Mouse (Mus musculus) embryo, embryonic 11.5 days (tissue): Measurements from ENCODE around the gene Wnt5b.
"Not testable (repeated sequence)": the region's sequence is repeated elsewhere in the genome, so short reads cannot be mapped to it uniquely, and the experiment has no call there.

Experiments used
- DNase-seq: peaks from one replicate; pipeline ENCODE4 v3.0.0-alpha.2; 2012; ENCODE audit warnings: low read depth, low spot score

Gene Wnt5b

DNA sequence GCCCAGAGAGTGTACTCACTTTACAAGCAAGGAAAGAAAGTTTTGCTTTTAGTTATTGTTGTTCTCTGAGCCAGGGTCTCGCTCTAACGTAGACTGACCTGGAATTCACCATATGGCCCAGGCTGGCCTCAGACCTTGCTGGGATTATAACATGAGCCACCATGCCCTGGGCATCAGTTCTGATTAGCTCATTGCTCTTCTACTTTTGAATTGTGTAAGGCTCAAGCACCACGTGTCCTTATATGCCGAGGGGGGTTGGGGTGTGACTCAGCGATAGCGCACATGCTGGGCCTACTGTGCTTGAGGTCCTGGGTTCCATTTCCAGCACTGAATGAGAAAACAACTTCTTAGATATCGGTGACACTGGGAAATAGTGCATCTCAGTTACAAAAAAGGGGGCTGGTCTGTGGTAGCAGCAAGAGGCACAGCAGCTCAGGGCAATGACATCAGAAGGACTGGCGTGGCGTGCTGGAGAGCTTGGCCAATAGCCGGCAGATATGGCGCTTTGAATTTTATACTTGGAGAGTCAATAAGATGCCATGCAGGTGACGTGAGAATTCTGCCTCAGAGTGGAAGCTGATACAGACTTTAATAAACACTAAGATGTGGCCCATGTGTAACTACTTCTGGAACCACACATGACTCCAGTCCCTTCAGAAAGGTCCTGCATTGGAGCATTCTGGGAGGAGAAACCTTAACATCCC lies 57.6 kb downstream of the Wnt5b start:
- no peak for DNase-seq

DNA sequence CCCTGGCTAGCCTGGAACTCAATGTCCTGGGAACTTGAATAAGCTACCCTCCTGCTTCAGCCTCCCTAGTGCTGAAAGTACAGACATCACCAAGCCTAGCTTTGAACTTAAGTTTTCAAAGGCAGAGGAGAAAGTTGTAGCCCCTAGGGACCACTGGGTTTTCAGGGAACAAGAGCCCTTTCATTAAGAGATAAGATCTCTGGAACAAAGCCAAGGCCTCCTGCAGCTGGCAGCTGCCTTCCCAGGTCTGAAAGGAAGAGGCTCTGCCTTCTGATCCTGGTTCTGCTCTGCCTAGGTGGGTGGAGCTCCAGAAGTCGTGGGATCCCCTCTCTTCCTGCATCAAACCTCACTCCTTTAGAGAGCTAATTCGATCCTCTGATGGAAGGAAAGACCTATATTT lies 58.7 kb downstream of the Wnt5b start:
- DNase-seq, result no peak

DNA sequence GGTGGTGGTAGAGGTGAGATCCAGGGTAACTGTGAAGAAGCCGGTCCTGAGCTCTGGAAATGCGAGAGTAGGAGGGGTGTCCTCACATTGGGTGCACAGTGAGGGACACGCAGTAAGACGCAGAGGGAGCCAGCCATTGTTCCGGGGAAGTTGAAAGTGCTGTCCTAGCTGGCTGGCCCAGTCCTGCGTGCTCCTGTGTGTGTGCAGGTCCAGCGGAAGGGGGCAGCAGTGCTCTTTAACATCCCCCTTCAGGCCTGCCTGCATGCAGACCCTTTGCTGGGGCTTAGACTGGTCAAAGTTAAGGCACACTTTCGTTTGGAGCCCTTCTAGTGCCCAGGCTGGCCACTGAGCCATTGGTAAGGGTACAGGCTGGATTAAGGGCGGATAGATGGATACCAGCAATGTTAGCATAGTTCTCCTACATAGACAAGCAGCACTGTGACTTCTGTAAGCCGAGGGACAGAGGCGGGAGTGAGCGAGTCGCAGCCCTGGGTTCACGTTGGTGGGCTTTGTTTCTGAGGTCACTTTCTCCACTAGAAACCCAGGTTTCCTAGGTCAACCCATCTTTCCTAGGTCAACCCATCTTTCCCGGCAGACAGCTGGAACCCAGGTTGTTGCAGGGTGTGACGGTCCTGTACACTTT lies 61.1 kb downstream of the Wnt5b start:
- peak; percentile 51 for DNase-seq

DNA sequence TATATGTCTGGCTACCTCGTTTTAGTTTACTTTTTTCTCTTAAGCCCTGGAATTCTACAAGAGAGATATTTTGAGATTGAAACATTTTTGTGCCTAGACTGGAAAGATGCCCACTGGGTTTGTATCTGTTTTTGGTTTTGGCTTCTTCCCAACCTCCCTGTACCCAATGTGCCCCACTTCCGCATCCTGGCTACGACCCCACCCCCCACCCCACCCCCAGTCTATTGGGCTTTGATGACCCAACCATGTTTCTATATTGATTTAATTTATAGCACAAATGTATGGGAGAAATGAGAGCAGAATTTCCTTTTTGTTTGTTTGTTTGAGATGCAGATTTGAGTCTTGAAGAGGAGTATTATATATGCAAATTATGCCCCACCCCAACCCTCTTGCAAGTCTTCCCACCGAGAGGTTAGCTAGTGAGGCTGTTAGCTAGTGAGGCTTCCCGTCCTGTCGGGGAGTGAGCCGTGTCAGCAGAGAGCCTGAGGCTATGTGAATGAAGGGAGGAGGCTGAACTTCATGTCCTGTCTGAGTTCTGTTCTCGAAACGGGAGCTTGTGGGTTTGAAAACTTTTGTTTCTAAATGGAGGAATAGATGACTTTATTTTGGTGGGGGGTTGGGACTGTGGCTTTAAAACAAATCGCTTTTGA lies 62.3 kb downstream of the Wnt5b start:
- DNase-seq, result not testable (repeated sequence)

DNA sequence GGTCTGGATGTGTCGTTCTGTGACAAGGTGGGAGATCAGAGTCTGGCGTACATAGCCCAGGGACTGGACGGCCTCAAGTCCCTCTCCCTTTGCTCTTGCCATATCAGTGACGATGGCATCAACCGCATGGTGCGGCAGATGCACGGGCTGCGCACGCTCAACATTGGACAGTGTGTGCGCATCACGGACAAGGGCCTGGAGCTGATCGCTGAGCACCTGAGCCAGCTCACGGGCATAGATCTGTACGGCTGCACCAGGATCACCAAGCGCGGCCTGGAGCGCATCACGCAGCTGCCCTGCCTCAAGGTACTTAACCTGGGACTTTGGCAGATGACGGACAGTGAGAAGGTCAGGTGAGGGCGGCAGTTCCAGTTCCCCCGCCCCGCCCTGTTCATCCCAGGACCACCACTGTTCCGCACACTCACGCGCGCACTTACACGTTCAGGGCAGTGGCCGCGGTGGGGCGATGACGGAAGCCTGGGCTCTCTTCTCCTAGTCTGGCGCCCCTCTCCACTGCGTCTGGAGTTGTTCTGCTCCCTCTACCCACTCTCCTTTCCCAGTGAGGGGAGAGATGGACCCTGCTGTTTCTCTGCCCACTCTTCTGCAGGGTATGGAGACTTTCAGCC lies 63.3 kb downstream of the Wnt5b start:
- DNase-seq, result no peak

DNA sequence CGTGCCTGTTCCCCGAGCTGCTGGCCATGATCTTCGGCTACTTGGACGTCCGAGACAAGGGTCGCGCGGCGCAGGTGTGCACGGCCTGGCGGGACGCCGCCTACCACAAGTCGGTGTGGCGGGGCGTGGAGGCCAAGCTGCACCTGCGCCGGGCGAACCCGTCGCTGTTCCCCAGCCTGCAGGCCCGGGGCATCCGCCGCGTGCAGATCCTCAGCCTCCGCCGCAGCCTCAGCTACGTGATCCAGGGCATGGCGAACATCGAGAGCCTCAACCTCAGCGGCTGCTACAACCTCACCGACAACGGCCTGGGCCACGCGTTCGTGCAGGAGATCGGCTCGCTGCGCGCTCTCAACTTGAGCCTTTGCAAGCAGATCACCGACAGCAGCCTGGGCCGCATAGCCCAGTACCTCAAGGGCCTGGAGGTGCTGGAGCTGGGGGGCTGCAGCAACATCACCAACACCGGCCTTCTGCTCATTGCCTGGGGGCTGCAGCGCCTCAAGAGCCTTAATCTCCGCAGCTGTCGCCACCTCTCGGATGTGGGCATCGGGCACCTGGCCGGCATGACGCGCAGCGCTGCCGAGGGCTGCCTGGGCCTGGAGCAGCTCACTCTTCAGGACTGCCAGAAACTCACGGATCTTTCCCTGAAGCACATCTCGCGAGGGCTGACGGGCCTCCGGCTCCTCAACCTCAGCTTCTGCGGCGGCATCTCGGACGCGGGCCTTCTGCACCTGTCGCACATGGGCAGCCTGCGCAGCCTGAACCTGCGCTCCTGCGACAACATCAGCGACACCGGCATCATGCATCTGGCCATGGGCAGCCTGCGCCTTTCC lies 64.1 kb downstream of the Wnt5b start:
- no peak for DNase-seq

DNA sequence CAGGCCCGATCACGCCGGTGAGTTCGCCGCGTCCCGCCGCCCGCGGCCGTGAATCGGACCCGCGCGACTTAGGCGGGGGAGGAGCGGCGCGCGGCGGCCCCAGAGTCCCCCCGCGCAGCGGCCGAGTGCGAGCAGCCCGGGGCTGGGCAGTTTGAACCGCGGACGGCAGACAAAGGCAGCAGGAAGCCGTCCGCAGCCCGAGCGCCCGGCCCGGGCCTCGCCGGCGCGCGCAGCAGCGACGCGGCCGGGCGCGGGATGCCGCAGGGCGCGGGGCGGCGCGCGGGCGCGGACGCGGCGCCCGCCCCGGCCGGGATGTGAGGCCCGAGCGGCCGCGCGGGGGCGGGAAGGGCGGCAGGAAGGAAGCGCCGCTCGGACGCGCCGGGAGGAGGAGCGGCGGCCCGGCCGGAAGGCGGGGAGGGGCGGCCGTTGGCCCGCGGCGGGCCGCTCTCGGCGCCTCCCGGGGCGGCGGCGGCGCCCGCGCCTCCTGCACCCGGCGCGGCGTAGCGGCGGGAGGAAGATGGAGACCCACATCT lies 64.7 kb downstream of the Wnt5b start, which contains the start of gene Fbxl14:
Gene Fbxl14, plus strand, starts transcription at position 326 of the 533 bp plus-strand sequence.
- DNase-seq, result no peak

DNA sequence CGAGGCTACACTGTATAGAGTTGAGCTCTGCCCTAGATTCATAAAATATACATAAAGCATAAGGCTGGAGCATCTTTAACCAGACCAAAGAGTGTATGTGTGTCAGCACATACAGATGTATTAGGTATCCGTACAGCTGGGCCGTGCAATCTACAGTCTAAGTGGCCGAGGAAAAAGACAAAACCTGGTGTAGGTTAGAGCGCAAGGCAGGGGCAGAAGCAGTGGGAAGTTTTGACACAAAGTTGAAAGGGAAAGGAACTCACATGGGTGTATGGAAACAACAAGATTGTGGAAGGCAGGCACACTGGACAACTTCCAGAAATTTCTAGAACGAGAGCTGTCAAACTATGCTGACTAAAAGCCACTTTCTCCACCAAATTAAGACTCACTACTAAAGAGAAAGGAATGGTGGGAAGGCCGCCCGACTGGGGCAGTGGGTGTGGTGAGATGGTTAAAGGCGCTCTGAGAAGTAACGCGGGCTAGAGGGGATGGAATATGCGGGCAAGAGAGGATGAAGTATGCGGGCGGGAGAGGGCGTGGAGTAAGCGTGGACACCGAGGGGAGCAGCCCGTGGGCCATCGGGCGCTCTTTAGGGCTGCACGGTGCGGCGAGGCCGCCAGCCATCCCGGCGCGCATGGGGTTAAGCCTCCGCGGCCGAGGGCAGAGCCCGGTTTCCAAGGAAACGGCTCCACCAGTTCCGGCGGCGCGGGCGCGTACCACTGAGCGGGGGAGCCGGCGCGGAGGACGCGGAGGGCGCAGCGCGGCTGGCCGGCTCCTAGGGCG lies 65.4 kb downstream of the Wnt5b start:
- peak; percentile 84 for DNase-seq

DNA sequence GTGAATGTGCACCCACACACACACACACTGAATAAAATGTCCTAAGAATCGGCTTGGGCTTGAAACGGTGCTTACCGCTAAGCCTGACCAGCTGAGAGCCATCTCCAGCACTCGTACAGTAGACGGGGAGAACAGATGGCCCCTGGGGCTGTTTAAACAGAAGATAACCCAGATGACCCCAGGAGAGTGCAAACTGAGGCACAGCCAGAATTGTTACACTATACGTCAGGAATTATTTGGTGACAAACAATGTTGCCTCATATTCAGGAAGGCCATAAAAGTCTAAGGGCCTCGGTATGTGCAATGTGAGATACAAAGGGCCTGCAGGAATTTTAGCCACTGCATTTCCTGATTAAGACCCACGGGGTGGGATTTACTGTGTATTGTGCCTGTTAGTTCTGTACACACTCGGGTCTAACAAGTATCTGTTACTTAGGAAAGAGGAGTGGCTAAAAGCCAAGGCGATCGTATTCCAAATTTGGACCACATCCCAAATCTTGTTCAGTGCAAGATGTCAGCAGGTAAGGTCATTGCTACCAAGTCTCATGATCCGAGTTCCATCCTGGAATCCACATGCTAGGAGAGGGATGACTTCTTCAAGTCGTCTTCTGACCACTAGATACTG lies 66.3 kb downstream of the Wnt5b start:
- no peak for DNase-seq

DNA sequence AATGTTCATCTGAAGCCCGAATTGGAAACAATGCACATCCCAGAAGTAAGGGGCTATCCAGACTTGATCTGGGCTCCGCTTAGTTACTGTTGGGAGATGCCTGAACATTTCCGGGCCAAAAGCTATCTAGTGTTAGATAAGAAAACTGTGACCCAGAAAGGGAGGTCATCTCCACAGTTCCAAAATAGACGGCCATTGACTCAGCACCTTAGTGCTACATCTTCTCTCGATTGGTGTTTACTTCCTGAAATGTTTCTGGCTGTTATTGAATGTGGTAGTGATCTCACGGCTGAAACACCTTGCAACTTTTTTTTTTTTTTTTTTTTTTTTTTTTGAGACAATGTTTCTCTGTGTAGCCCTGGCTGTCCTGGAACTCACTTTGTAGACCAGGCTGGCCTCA lies 68.2 kb downstream of the Wnt5b start:
- DNase-seq, result no peak

DNA sequence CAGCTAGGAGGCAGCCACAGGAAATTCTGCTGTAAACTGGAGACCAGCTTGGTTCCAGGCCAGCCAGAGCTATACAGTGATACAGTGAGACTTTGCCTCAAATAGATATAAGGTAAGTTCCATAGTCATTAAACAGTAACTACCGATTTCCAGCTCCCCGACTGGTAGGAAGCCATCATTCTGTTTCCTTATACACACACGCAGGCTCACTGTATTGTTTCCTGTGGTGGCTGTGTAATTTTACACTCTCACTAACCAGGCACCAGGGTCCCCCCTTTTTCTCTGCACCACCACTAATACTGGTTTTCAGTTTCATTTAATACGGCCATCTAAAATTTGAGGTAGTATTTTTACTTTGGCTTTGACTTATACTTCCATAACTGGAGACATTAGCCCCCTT lies 70.2 kb downstream of the Wnt5b start:
- DNase-seq, result no peak

DNA sequence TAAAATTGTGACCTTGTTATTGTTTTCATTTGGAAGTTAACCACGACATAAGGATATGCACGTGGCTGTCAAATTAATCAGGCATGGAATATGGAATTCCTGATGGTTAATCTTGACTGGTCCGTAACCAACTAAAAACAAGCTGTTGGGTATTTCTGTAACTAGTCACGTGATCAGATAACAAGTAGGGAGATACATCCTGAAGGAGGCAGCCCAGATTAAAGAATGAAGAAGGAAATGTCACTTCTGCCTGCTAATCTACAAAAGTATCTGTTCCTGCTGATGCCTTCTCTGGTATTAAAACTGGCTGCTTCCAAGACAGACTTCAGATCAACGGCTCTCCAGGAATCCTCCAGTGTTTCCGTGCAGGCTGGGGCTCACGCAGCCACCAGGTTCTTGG lies 70.7 kb downstream of the Wnt5b start:
- no peak for DNase-seq

DNA sequence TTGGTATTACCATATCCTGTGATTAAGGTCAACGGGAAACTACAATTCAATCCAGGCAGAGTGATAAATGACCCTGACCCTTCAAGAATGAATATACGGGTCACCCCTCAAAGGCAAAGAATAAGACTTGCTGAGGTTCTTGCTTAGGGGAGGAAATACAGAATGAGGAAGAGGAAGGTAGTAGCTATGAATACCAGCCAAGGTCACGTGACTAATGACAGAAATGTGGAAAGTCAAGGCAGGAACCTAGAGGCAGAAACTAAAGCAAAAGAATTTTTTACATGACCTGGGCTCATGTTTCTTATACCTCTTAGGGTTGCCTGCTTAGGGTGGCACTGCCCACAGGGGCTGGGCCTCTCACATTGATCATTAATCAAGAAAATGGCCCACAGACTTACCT lies 71.4 kb downstream of the Wnt5b start:
- no peak for DNase-seq

DNA sequence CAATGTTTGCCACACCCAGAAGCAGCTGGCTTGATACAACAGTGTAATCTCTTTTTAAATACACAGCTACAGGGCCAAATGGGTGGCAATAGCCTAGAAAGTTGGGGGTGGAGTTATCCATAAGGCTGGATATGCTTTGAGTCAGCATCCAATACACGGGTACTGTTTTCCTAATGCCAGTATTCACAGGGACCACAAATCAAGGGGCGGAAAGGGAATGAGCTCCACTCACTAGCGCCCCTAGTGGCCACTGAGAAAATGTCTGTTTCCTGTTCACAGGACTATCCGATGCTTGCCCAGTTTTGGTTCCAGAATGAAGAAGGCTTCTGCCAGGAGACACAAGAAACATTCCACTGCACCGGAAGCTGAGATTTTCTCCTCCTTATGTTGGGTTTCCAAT lies 72.0 kb downstream of the Wnt5b start:
- DNase-seq, result no peak

DNA sequence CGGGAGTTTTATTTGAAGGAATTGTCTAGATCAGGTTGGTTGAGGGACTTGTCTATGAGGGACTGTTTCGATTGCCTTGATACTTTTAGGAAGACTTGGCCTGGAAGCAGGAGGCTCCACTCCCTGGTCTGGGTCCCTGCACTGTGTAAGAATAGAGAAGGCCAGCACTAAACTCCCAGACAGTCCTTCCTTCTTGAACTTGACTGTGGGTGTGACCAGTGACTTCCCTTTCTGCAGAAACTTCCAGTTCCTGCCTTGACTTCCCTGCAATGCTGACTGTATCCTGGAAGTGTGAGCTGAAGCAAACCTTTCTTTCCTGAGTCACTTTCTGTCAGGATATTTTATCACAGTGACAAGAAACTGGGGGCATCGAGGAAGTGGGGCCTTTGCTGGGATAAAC lies 73.4 kb downstream of the Wnt5b start:
- DNase-seq, result no peak

DNA sequence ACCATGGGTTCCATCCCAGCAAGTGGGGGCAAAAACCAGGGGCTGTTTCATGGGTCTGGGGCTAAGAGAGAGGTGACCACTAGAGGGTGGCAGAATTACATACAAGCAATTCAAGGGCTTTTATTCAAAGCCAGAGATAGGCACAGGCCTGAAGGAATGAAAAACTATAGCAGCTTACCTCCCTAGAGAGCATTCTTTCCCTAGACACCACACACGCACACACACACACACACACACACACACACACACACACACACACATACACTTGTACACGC lies 76.4 kb downstream of the Wnt5b start:
- DNase-seq, result no peak

DNA sequence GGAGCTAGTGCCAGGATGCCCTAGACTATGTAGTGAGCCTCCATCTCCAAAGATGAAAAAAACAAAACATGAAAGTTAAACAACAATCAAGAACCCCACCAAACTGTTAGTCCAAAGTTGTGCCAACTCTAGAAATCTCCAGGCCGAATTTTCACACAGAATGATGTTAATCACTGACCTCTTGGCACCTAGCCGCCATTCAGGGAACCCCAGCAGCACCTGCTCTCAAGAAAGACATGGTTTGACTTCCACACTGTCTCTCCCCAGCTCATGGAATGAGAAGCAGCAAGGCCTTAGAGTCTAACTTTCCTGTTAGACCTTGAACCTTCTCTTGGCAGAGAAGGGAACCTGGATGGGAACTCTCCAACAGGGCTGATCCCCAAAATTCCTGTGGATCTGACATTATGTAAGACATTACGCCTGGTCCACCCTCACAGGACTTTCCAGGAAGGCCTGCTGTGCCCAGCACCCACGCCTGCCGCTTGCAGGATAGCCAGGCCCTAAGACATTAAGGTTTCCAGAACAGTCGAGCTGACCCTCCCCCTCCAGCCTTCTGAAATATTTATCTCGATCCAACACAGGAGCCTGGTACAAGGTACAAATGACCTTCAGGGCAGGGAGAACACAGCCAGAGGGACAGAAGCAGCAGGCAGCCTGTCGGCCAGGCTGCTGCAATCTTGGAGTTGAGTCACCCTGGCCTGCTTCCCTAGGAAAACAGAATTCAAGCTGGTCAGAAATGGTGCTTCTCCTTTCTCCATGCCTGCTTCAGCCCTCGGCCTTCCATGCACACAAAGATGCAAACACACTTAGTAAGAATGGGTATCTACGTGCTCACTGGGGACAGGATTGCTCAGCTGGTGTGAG lies 77.0 kb downstream of the Wnt5b start:
- DNase-seq, result no peak

DNA sequence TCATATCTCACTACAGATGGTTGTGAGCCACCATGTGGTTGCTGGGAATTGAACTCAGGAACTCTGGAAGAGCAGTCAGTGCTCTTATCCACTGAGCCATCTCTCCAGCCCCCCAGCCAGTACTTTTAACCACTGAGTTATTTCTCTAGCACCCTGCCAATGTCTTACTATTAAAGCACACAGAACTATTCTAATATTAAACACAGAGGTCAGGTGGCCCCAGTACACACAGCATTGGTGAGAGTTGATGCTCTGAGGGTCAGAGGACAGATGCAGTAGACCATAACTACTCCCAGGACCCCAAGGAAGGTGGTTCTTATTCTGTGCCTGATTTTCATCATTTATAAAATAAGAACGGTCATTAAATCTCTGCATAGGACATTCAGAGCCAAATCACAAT lies 78.0 kb downstream of the Wnt5b start:
- no peak for DNase-seq

DNA sequence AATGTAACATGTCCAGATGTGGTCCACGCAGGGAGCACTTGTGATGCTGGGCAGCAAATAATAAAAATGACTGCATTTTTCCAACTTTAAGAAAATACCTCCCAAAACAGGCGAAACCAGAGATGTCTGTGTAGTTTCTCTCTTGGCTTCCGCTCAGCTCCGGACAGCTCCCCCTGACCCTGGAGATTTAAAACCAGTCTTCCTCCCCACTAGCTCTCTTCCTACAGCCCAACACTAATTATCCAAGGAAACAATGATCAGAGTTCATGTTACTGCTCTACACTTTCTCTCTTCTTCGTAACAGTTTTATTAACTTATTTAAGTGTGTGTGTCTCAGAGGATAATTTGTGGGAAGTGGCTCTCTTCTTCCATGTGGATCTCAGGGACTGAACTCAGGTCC lies 83.8 kb downstream of the Wnt5b start:
- DNase-seq, result no peak
